Mouse (Mus musculus) hindbrain, embryonic 12.5 days (tissue): Measurements from ENCODE around the gene Olfr1440. TPM values are rescaled to one million over a fixed set of nuclear protein-coding genes. Genes with fewer than 3 reads are reported as not detected.

ENCODE experiments used
- ATAC-seq: fragments of 200-750 bp; cut with Nextera tagmentation; 2 replicates; pipeline ENCODE4 v1.8.0; 2017; ENCODE audit warnings: moderate TSS enrichment; ENCODE audit not compliant: low FRiP score
- H3K27ac ChIP-seq: fragments of 300-500 bp; sonication (generic); 2 replicates; pipeline ENCODE4 v1.5.1; 2016; ENCODE audit warnings: mild to moderate bottlenecking
- H3K27me3 ChIP-seq: fragments of 300-500 bp; sonication (generic); 2 replicates; pipeline ENCODE4 v1.6.1; 2016; ENCODE audit warnings: mild to moderate bottlenecking
- H3K36me3 ChIP-seq: fragments of 300-500 bp; sonication (generic); 2 replicates; pipeline ENCODE4 v1.6.1; 2016; ENCODE audit warnings: mild to moderate bottlenecking
- H3K4me1 ChIP-seq: fragments of 300-500 bp; sonication (generic); 2 replicates; pipeline ENCODE4 v1.6.1; 2016
- H3K4me2 ChIP-seq: fragments of 300-500 bp; sonication (generic); replicated peaks from 2 replicates; pipeline ENCODE4 v1.6.1; 2016; ENCODE audit warnings: mild to moderate bottlenecking
- H3K4me3 ChIP-seq: fragments of 300-500 bp; sonication (generic); 2 replicates; pipeline ENCODE4 v1.5.1; 2016; ENCODE audit warnings: mild to moderate bottlenecking
- H3K9ac ChIP-seq: fragments of 300-500 bp; sonication (generic); 2 replicates; pipeline ENCODE4 v1.6.1; 2016; ENCODE audit warnings: mild to moderate bottlenecking, moderate library complexity
- H3K9me3 ChIP-seq: fragments of 300-500 bp; sonication (generic); replicated peaks from 2 replicates; pipeline ENCODE4 v1.6.1; 2016; ENCODE audit warnings: mild to moderate bottlenecking
- WGBS: fragments of 180-500 bp; shearing (Covaris S2); methylation state at CpG from one replicate; pipeline ENCODE4 v1.1.7; 2016; 5-methylcytosine and 5-hydroxymethylcytosine counted together
- polyA plus RNA-seq: library from polyadenylated mRNA; unstranded; fragments of >200 nt; fragmentation: Nextera tagmentation; extraction: Ambion mirVana; gene quantifications from 2 replicates; pipeline ENCODE4 v1.2.1, GENCODE M21; 2016

The Olfr1440 gene
- polyA plus RNA-seq, 1 experiment from 2014 or later = not detected

DNA sequence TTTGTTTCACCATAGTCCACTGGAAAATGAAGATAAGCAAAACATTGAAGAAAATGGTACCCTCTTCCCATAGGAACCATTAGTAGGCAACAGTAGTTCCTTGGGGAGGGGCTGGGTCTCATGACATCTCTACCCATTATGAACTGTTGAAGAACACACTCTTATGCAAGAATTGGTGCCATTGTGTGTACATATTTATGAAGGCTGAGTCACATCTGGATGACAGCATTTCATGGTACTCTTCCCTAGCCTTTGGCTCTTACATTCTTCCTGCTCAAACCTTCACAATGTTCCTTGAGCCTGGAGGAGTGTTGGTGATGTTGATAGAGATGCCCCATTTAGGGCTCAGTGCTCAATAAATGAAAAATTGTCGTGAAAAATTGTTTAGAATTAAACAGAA lies 52.5 kb downstream of the Olfr1440 start:
- Histone ChIP-seq H3K9ac (no peak overlapping the region), H3K27me3 (no peaks in the 10 kb centered on the region), H3K4me2 (no peak overlapping the region), H3K27ac (no peak overlapping the region), H3K9me3 (no peaks in the 10 kb centered on the region), H3K36me3 (no peaks in the 10 kb centered on the region), H3K4me3 (no peak overlapping the region), H3K4me1 (no peaks in the 10 kb centered on the region)
- WGBS = 57% methylated on average over 1 of the region's 1 CpGs
- no peak for ATAC-seq

DNA sequence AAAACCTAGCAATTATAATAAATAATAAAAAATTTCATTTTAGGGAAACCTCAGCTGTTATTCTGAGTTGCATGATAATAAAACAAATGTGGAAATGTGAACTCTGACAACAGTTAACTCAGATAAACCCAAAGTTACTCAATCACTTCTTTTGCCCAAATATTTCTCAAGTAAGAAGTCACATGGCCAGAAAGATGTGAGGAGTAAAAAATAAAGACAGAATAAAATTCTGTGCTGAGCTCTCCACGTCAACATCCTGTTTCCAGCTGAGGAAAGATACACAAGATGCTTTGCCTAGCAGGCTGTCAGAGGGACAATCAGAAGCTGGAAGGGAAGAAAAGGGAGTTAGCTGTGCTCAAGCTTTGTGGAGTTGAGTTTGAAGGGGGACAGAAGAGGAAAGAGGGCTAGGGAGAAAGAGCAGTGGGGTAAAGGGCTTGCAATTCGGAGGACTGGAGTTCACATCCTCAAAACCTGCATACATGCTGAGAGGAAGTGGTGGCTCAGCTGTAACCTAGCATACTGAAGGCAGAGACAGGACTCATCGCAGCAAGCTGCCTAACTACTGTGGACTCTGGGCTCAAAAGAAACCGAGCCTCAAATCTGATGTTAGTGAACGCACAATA lies 53.1 kb downstream of the Olfr1440 start:
- Histone ChIP-seq H3K9me3 (no peaks in the 10 kb centered on the region), H3K36me3 (no peaks in the 10 kb centered on the region), H3K27me3 (no peaks in the 10 kb centered on the region), H3K4me3 (no peak overlapping the region), H3K9ac (no peak overlapping the region), H3K4me1 (no peaks in the 10 kb centered on the region), H3K4me2 (no peak overlapping the region), H3K27ac (no peak overlapping the region)
- ATAC-seq = no peak
- 71% methylated on average over 5 of the region's 5 CpGs for WGBS

DNA sequence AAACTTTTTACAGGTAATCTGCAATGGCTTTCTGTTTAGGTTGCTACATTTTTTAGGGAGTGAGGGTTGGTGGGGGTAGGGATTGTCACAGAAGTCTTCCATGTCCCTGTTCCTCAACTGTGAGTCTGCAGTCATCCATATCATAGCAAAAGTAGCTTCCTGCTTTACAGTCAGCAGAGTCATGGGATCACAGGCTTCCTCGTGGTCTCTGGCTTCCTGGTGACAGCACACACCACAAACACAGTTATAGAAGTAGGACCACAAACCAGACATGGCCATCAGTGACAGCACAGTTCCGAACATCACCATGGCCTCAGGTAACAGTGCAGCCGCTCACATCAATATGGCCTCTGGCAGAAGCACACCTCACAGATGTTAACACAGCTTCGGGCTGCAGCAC lies 55.5 kb downstream of the Olfr1440 start:
- H3K4me1 ChIP-seq = no peaks in the 10 kb centered on the region
- H3K36me3 ChIP-seq = no peaks in the 10 kb centered on the region
- WGBS = 86% methylated on average over 4 of the region's 4 CpGs
- H3K4me2 ChIP-seq = no peak overlapping the region
- H3K27ac ChIP-seq = no peak overlapping the region
- H3K4me3 ChIP-seq = no peak overlapping the region
- no peak for ATAC-seq
- no peak overlapping the region for H3K9ac ChIP-seq
- H3K27me3 ChIP-seq = no peaks in the 10 kb centered on the region
- H3K9me3 ChIP-seq = no peaks in the 10 kb centered on the region

DNA sequence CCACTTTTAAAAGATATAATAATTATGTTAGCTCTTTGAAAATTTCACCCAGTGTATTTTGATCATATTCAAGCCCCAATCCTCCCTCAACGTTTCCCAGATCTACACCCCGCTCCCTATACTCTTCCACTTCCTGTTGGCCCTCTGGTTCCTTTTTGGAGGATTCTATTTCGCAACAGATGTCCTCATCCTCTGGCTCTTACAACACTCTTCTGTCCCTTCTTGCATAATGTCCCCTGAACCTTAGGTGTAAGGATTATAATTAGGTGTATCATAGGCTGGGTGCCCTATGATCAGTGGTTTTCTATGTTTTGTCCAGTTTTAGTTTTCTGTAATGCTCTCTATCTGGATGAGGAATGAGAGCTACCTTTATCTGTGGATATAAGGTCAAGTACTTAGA lies 57.9 kb downstream of the Olfr1440 start:
- WGBS = 84% methylated on average over 3 of the region's 3 CpGs
- no peak for ATAC-seq
- Histone ChIP-seq H3K36me3 (no peaks in the 10 kb centered on the region), H3K4me3 (no peak overlapping the region), H3K4me2 (no peak overlapping the region), H3K27ac (no peak overlapping the region), H3K9me3 (no peaks in the 10 kb centered on the region), H3K27me3 (no peaks in the 10 kb centered on the region), H3K9ac (no peak overlapping the region), H3K4me1 (no peaks in the 10 kb centered on the region)

Other genes starting within 250 kb of the Olfr1440 start
- gene Olfr1555-ps1, start 217.2 kb upstream of the Olfr1440 start, polyA plus RNA-seq = not detected in 2 replicates
- not detected in 2 replicates for gene Olfr1431, start 186.6 kb upstream of the Olfr1440 start, polyA plus RNA-seq
- gene Olfr1432, start 154.7 kb upstream of the Olfr1440 start, polyA plus RNA-seq = not detected in 2 replicates
- gene Olfr262, start 145.6 kb upstream of the Olfr1440 start, polyA plus RNA-seq = not detected in 2 replicates
- not detected in 2 replicates for gene Olfr235, start 126.2 kb upstream of the Olfr1440 start, polyA plus RNA-seq
- not detected in 2 replicates for gene Olfr1434, start 107.4 kb upstream of the Olfr1440 start, polyA plus RNA-seq
- not detected in 2 replicates for gene Olfr1436, start 88.1 kb upstream of the Olfr1440 start, polyA plus RNA-seq
- not detected in 2 replicates for gene Olfr1437, start 62.2 kb upstream of the Olfr1440 start, polyA plus RNA-seq
- gene Olfr1438-ps1, start 51.4 kb upstream of the Olfr1440 start, polyA plus RNA-seq = not detected in 2 replicates
- gene Olfr1441, start 30.2 kb downstream of the Olfr1440 start, polyA plus RNA-seq = not detected in 2 replicates
- not detected in 2 replicates for gene Pfpl, start 40.6 kb downstream of the Olfr1440 start, polyA plus RNA-seq
- 0.70 and 0.75 TPM in 2 replicates for gene Mpeg1, start 73.5 kb downstream of the Olfr1440 start, polyA plus RNA-seq
- 56.7 and 58.6 TPM in 2 replicates for gene Dtx4, start 114.2 kb downstream of the Olfr1440 start, polyA plus RNA-seq
- gene Fam111a, start 158.5 kb downstream of the Olfr1440 start, polyA plus RNA-seq = 15.6 and 17.2 TPM in 2 replicates
- gene Gm4952, start 212.7 kb downstream of the Olfr1440 start, polyA plus RNA-seq = not detected in 2 replicates
- gene Glyat, start 246.0 kb downstream of the Olfr1440 start, polyA plus RNA-seq = not detected in 2 replicates